Mouse (Mus musculus) heart, postnatal 0 days (tissue): ENCODE measurements around the gene Baiap2.

Experiments
- CTCF ChIP-seq: IDR thresholded peaks from 2 replicates; pipeline ENCODE4 v1.5.1; 2016; ENCODE audit warnings: antibody characterized with exemption, control low read depth, low read depth
- EP300 ChIP-seq: IDR thresholded peaks from 2 replicates; pipeline ENCODE4 v1.6.1; 2016; ENCODE audit warnings: antibody characterized with exemption, low read depth

- TF ChIP-seq CTCF (no peak), EP300 (no peak)
Observed at GRCm38 (mm10) chr11:119939711-119940106, 2.9 kb upstream of the Baiap2 start.
